Mouse (Mus musculus) cortical plate, adult 2 months (tissue): ENCODE measurements around the gene Gm11032. TPM values are rescaled to one million over a fixed set of nuclear protein-coding genes. Genes with fewer than 3 reads are reported as not detected.
A peak's percentile ranks its signal among the peaks of the same experiment; 100 is the strongest.

Source experiments
- H3K27ac ChIP-seq: fragments of 200-500 bp; 2 replicates; pipeline ENCODE4 v1.5.1; 2012; ENCODE audit warnings: low read length, control low read depth, inconsistent platforms; ENCODE audit not compliant: insufficient read depth
- H3K4me1 ChIP-seq: fragments of 200-500 bp; 2 replicates; pipeline ENCODE4 v1.6.1; 2011; ENCODE audit warnings: low read length; ENCODE audit not compliant: control insufficient read depth, insufficient read depth
- H3K4me3 ChIP-seq: fragments of 200-500 bp; 2 replicates; pipeline ENCODE4 v1.5.1; 2011; ENCODE audit warnings: mild to moderate bottlenecking, low read length, control low read depth; ENCODE audit not compliant: insufficient read depth
- CTCF ChIP-seq: fragments of 200-500 bp; IDR thresholded peaks from 2 replicates; pipeline ENCODE4 v1.5.1; 2011; ENCODE audit warnings: mild to moderate bottlenecking, control low read depth, low read length; ENCODE audit not compliant: insufficient read depth; ENCODE audit errors: extremely low read depth
- POLR2A ChIP-seq: fragments of 200-500 bp; IDR thresholded peaks from 2 replicates; pipeline ENCODE4 v1.6.1; 2011; ENCODE audit warnings: mild to moderate bottlenecking, low read length, control low read depth; ENCODE audit not compliant: insufficient read depth; ENCODE audit errors: extremely low read depth
- polyA plus RNA-seq: library from polyadenylated mRNA; depleted of rRNA; stranded (reverse); fragments of >200 nt; gene quantifications from 2 replicates; pipeline ENCODE4 v1.2.3, GENCODE M21; 2012

Gm11032 gene
- polyA plus RNA-seq, 1 experiment: not detected

DNA sequence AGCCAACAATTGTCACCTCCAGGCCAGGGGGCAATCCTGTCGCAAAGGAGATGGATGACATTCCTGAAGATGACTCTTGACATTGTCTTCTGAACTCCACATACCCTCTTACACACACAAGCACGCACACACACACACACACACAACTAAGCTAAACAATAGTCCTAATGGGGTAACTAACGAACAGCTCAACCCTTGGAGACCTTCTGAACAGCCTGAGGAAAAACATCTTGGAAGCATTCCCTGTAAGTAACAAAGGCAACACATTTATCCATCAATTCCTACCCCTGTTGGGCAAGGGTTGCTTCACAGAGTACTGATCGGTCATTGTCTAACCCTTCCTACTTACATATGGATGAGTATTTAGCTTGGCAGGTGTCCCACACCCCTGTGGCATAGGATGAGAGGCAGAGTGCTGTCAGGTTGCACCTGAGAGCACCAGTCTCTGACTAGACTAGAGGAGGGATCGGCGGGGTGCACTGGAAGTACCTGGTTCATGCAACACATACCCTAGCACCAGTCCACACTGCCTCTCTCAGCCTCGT, 2.6 kb downstream of the Gm11032 start:
- Histone ChIP-seq H3K4me3 (no peak overlapping the region), H3K27ac (no peak overlapping the region), H3K4me1 (no peaks in the 10 kb centered on the region)
- TF ChIP-seq POLR2A: no peak
- no peak for TF ChIP-seq CTCF

- H3K27ac ChIP-seq: no peak overlapping the region
- no peak for TF ChIP-seq POLR2A
- no peak for TF ChIP-seq CTCF
Measured at GRCm38 (mm10) chr11:4622997-4623396, 3.1 kb downstream of the Gm11032 start.

DNA sequence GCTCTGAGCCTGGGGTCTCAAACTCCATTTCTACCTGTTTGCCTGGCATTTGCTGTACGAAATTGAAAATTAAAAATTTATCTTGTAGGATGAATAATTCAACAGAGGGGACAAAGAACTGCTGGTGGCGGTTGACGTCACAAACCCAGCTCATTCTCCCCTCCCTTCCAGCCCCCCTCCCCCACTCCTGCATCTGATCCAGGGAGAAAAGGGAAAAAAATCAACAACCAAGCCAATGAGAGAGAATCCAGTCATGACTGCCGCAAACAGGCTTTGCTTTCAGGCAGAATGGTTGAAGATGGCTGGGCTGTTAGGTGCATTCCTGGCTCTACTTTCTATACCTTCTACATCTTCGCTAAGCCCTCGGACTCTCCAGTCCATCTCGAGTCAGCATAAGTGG, 6.1 kb downstream of the Gm11032 start:
- Histone ChIP-seq H3K4me3 (no peak overlapping the region), H3K27ac (no peak overlapping the region), H3K4me1 (no peaks in the 10 kb centered on the region)
- TF ChIP-seq CTCF (no peak), POLR2A (no peak)

More at GRCm38 (mm10) chr11:4622997-4623396, 3.1 kb downstream of the Gm11032 start:
- H3K4me3 ChIP-seq: no peak overlapping the region
- H3K4me1 ChIP-seq: no peaks in the 10 kb centered on the region

DNA sequence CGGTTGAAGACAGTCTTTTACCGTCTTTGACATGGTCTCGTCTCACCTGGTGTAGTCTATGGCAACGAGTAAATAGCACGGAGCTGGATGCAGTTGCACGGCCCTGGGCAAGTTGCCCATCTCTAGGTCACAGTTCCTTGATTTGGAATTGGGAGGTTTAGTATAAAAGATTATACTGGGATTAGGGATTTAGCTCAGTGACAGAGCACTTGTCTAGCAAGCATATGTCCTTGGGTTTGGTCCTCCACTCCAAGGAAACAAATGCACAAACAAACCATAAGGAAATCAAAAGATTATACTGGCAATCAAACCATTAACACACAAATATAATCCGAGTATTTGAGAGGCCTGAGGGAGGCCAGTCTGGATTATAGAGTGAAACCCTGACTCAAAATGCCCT, 7.8 kb downstream of the Gm11032 start:
- no peak overlapping the region for H3K27ac ChIP-seq
- no peak overlapping the region for H3K4me3 ChIP-seq
- no peaks in the 10 kb centered on the region for H3K4me1 ChIP-seq
- no peak for TF ChIP-seq POLR2A
- TF ChIP-seq CTCF: no peak

DNA sequence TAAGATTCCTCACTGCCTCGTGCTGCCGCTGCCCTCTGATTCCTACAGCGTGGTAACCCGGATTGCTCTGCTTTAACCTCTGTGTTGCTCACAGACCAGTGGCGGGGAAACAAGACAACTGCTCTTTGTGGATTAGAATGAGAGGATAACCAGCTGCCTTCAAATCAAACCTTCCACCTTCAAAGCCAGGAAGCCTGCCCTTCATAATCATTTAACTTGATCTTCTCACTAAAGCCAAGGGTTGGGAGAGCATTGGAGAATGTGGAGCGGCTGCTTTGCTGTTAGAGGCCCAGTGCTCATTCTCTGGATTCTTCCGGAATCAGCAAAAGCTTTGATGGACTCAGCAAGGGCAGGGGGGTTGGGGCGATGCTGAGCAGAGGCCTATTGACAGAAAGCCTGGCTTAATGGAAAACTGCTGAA, 10.0 kb downstream of the Gm11032 start:
- Histone ChIP-seq H3K4me3 (no peak overlapping the region), H3K27ac (no peak overlapping the region), H3K4me1 (no peaks in the 10 kb centered on the region)
- no peak for TF ChIP-seq POLR2A

DNA sequence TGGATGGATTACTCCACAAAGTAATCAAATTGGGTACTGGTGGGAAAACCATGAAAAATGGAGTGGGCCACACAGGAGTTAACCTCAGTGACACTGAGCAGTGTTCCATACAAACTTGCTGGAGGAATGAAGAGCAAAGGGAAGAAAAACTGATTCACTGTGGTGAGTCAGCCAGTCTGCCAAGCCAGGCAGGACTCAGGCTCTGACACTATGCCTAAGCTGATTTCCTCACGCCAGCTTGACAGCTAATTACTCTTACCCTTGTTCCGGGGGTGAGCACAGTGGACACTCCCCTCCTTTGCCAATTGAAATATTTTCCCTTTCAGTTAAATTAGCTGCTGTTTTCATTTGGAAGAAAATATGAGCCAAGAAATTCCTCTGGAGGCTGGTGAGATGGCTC, 13.6 kb downstream of the Gm11032 start:
- TF ChIP-seq POLR2A (no peak), CTCF (no peak)
- H3K4me1 ChIP-seq: peaks cover 2% of the 10 kb centered on the region; the same call in 1 of the 2 replicates
- H3K27ac ChIP-seq: no peak overlapping the region
- no peak overlapping the region for H3K4me3 ChIP-seq

- Histone ChIP-seq H3K4me3 (no peak overlapping the region), H3K27ac (no peak overlapping the region), H3K4me1 (peaks cover 3% of the 10 kb centered on the region)
- TF ChIP-seq POLR2A: no peak
Measured at GRCm38 (mm10) chr11:4634395-4634794, 14.5 kb downstream of the Gm11032 start.

DNA sequence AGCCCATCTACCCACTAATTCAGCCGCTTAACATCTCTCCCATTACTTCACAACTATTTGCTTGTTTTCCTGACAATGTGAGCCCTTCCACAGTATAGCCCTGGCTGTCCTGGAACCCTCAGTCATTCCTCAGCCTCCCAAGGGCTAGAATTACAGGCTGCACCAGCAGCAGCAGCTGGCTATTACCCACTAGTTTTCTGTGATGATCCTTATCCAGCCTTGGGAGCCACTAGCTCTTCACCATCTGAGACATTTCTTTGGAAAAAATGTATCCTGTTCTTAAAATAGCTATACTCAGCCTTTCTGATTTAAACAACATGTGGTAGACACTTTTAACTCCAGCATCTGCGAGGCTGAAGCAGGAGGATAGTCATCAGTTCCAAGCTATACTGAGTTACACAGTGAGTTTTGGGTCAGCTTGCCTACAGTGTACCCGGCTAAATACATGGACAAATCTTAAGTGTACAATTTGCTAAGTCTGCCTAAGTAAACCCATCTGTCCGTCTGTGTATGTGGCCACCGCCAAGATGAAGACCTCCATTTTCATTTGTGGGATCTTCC, 17.0 kb downstream of the Gm11032 start:
- H3K4me3 ChIP-seq: peak overlapping the region; percentile 76; the same call in 1 of the 2 replicates
- no peak overlapping the region for H3K27ac ChIP-seq
- TF ChIP-seq POLR2A (no peak), CTCF (no peak)
- H3K4me1 ChIP-seq: peaks cover 3% of the 10 kb centered on the region

GRCm38 (mm10) chr11:4637534-4638234, 17.8 kb downstream of the Gm11032 start, which contains the start of gene Ascc2:
Gene Ascc2, plus strand, starts transcription at chr11:4637747.
- TF ChIP-seq POLR2A (peak; percentile 65), CTCF (no peak)
- Histone ChIP-seq H3K4me1 (peaks cover 3% of the 10 kb centered on the region), H3K27ac (0 out of 2 replicates have a peak within 1 kb of the TSS, but pooled peaks have one; percentile 20), H3K4me3 (peak within 1 kb of the TSS; percentile 76)

DNA sequence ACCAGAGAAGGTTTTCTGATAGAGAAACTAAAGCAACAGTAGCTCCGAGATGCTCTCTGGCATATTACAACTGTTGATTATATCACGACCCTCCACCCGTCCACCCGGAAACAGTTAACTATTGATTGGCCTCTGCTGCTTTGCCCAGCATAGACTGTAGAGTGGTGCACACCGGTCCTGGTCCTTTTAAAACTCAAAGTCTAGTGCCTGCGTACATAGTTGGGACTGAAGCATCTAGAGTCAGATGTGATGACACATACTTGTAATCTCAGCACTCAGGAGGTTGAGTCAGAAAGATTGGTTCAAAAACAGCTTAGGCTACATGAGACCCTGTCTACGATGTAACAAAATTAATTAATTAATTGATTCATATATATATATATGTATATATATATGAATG, 18.4 kb downstream of the Gm11032 start:
- TF ChIP-seq CTCF (no peak), POLR2A (no peak)
- no peak overlapping the region for H3K27ac ChIP-seq
- H3K4me1 ChIP-seq: peaks cover 3% of the 10 kb centered on the region
- peak overlapping the region; percentile 76 for H3K4me3 ChIP-seq
